Mouse (Mus musculus): ENCODE data around the gene Ltb. TPM values are rescaled to one million over a fixed set of nuclear protein-coding genes. Genes with fewer than 3 reads are reported as not detected.
"Not testable (repeated sequence)": the region's sequence is repeated elsewhere in the genome, so short reads cannot be mapped to it uniquely, and the experiment has no call there.

Gene Ltb
- total RNA-seq, 2 experiments from 2014 or later = 0.46 TPM; not detected in 1

GRCm38 (mm10) chr17:35218516-35219193, 24.4 kb downstream of the Ltb start:
- DNase-seq = no peak
- intact Hi-C loops (cut with DNase I) = no loop called here

- no peak for DNase-seq
- intact Hi-C loops (cut with DNase I) = no loop called here
These were observed 25.4 kb downstream of the Ltb start for GRCm38 (mm10) chr17:35219601-35220041.

GRCm38 (mm10) chr17:35220156-35220952, 26.1 kb downstream of the Ltb start, which contains the start of gene Gm16181:
Gene Gm16181 (plus strand): TSS chr17:35220834.
- intact Hi-C loops (cut with DNase I) = no loop called here
- no peak for DNase-seq

GRCm38 (mm10) chr17:35222299-35222698, 28.1 kb downstream of the Ltb start:
- no peak for DNase-seq
- intact Hi-C loops (cut with DNase I) = no loop called here

- intact Hi-C loops (cut with DNase I) = no loop called here
- no peak for DNase-seq
These were observed 30.4 kb downstream of the Ltb start for GRCm38 (mm10) chr17:35224641-35225040.

GRCm38 (mm10) chr17:35225456-35225855, 31.2 kb downstream of the Ltb start:
- no peak for DNase-seq
- intact Hi-C loops (cut with DNase I) = no loop called here

GRCm38 (mm10) chr17:35226561-35227046, 32.4 kb downstream of the Ltb start:
- DNase-seq = no peak
- intact Hi-C loops (cut with DNase I) = no loop called here

- no peak for DNase-seq
- intact Hi-C loops (cut with DNase I) = no loop called here
These were observed 36.8 kb downstream of the Ltb start for GRCm38 (mm10) chr17:35231022-35231421.

- DNase-seq = peak; percentile 79 to 85
- intact Hi-C loops (cut with DNase I) = loop anchor here (2.0 kb wide), 1 partner anchor 53 kb away; no protein-coding TSS in a partner anchor
These were observed 37.8 kb downstream of the Ltb start for GRCm38 (mm10) chr17:35232043-35232442.

GRCm38 (mm10) chr17:35232659-35233058, 38.4 kb downstream of the Ltb start:
- intact Hi-C loops (cut with DNase I) = loop anchor here (2.0 kb wide), 1 partner anchor 54 kb away; no protein-coding TSS in a partner anchor
- no peak for DNase-seq

- intact Hi-C loops (cut with DNase I) = loop anchor here (2.0 kb wide), 1 partner anchor 55 kb away; no protein-coding TSS in a partner anchor
- DNase-seq = no peak
These were observed 39.1 kb downstream of the Ltb start, which contains the start of gene Atp6v1g2 for GRCm38 (mm10) chr17:35233114-35233980. Gene Atp6v1g2 (plus strand): TSS chr17:35233660.

GRCm38 (mm10) chr17:35234090-35234489, 39.9 kb downstream of the Ltb start:
- DNase-seq; intact Hi-C loops (cut with DNase I): not testable (repeated sequence)

GRCm38 (mm10) chr17:35234903-35235302, 40.7 kb downstream of the Ltb start:
- DNase-seq = peak in 1 of 2 experiments; percentile 47
- intact Hi-C loops (cut with DNase I) = no loop called here

GRCm38 (mm10) chr17:35235614-35236389, 41.6 kb downstream of the Ltb start, which contains the start of gene Nfkbil1:
Gene Nfkbil1 (minus strand): TSS chr17:35235792.
- intact Hi-C loops (cut with DNase I) = no loop called here
- peak; percentile 81 to 84 for DNase-seq

- intact Hi-C loops (cut with DNase I) = no loop called here
- peak; percentile 97 to 99 for DNase-seq
These were observed 42.1 kb downstream of the Ltb start for GRCm38 (mm10) chr17:35236390-35236746.

- intact Hi-C loops (cut with DNase I) = no loop called here
- DNase-seq = no peak
These were observed 42.8 kb downstream of the Ltb start for GRCm38 (mm10) chr17:35236996-35237395.

- no peak for DNase-seq
- intact Hi-C loops (cut with DNase I) = no loop called here
These were observed 43.3 kb downstream of the Ltb start for GRCm38 (mm10) chr17:35237504-35237903.

- DNase-seq = no peak
- intact Hi-C loops (cut with DNase I) = loop anchor here (10.0 kb wide), 2 partner anchors 645 to 1125 kb away; partner anchors contain the start of genes Ager, H2-DMa and Pbx2
These were observed 45.5 kb downstream of the Ltb start for GRCm38 (mm10) chr17:35239700-35240099.
